Mouse (Mus musculus): ENCODE measurements around the gene Casp7.

DNA sequence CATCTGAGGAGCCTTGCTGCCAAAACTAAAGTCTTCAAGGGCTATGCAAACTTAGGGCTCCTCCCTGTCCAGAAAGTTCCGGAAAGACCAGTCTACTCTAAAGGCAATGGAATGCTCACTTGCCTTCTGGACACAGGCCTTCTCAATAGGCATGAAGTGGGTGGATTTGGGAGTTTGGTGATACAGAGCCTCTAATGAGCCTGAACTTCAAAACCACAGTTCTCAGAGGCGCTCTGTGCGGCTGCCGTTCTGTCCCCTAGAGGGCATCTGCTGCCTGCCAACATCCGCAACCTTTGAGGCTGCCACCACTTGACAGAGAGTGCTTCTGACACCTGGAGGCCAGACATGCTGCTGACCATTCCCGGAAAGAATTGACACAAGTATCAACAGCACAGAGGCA lies 47.6 kb upstream of the Casp7 start:
- TF ChIP-seq CTCF (conservative IDR thresholded peaks at IDR 0.05; ENCODE audit: insufficient read depth, insufficient read length, low read depth, low read length) (peak; percentile 60), POLR2A (IDR thresholded peaks at IDR 0.05; ENCODE audit: low read depth, low read length) (no peak)
